In genomic region chr8:11999736-12000458, GRCm38 (mm10) we compare ENCODE assay signal across 9 mouse cellular contexts.
A peak's percentile ranks its signal among the peaks of the same experiment; 100 is the strongest.
DNase-seq lines count a peak whose midpoint lies in the region; ATAC-seq and TF ChIP-seq lines count a peak whose summit lies in the region.
"Had no signal": no experiment of that assay in that cellular context is flagged by ENCODE, and none has a peak within 500 bp of the region (broad histone marks: within the 10 kb centered on the region; RNA-seq: fewer than 3 reads in every experiment).

No protein-coding gene starts in this region.

- H3K4me3 ChIP-seq in lung, postnatal 0 days (ENCODE audit: low read depth, low read length): no peak overlapping the region
- H3K4me3 ChIP-seq: embryonic facial prominence, embryonic 13.5 days had no signal

- WGBS in lung, postnatal 0 days: 37% methylated on average over 23 of the region's 23 CpGs

- H3K27ac ChIP-seq in lung, postnatal 0 days (ENCODE audit: low read length): no peak overlapping the region
- H3K27ac ChIP-seq: embryonic facial prominence, embryonic 13.5 days had no signal

- no peaks in the 10 kb centered on the region for H3K4me1 ChIP-seq in lung, postnatal 0 days (ENCODE audit: insufficient read depth, low read depth, low read length)

- no peak for TF ChIP-seq EP300 in lung, postnatal 0 days (IDR thresholded peaks at IDR 0.05)

- peak; percentile 57 for ATAC-seq in lung, postnatal 0 days
- ATAC-seq in granulocyte monocyte progenitor cell, adult 5-6 weeks (replicated peaks; ENCODE audit: poor library complexity, severe bottlenecking): no peak; the same call in 1 of the 2 replicates

- no peaks in the 10 kb centered on the region for H3K36me3 ChIP-seq in lung, postnatal 0 days (ENCODE audit: insufficient read depth, low read length)
- H3K36me3 ChIP-seq: embryonic facial prominence, embryonic 13.5 days had no signal

- H3K9ac ChIP-seq in lung, postnatal 0 days (replicated peaks; ENCODE audit: low read depth): no peak overlapping the region
- H3K9ac ChIP-seq: embryonic facial prominence, embryonic 13.5 days had no signal

- no peak overlapping the region for H3K4me2 ChIP-seq in lung, postnatal 0 days (replicated peaks; ENCODE audit: low read depth, low read length)
- H3K4me2 ChIP-seq: embryonic facial prominence, embryonic 13.5 days had no signal

- 0 out of 2 replicates have a peak, but pooled peaks cover 3% of the 10 kb centered on the region for H3K27me3 ChIP-seq in lung, postnatal 0 days (replicated peaks; ENCODE audit: insufficient read depth, low read length)

- peak; percentile 4 for DNase-seq in thymus, postnatal 14 days
- no peak for DNase-seq in thymus, postnatal 36 days
- peak; percentile 8 for DNase-seq in cerebellum, adult 9-10 months
- DNase-seq in frontal cortex, adult 2 months (ENCODE audit: extremely low spot score in 1 of 2, low spot score in 1 of 2): peak; percentile 38 to 88
- peak; percentile 76 to 78 for DNase-seq in kidney, postnatal 4 days
- peak; percentile 74 for DNase-seq in lung, postnatal 0 days (ENCODE audit: low spot score)
- DNase-seq in retina, postnatal 7 days (ENCODE audit: low read depth, low spot score): peak; percentile 34

- peak; percentile 82 for TF ChIP-seq CTCF in lung, postnatal 0 days (IDR thresholded peaks at IDR 0.05)

- H3K9me3 ChIP-seq in lung, postnatal 0 days (ENCODE audit: low read length): no peaks in the 10 kb centered on the region
- H3K9me3 ChIP-seq: embryonic facial prominence, embryonic 13.5 days had no signal

Comparison
In these comparisons a context has a peak if more than half of its experiments do, and no peak if none do; other contexts are left out.
1. DNase-seq: peak in thymus, postnatal 14 days (single experiment), cerebellum, adult 9-10 months (single experiment), frontal cortex, adult 2 months (2 of 2), kidney, postnatal 4 days (2 of 2), lung, postnatal 0 days (single experiment) and retina, postnatal 7 days (single experiment); none in thymus, postnatal 36 days (0 of 2).